Mouse (Mus musculus): ENCODE data around the gene Iqcg. TPM values are rescaled to one million over a fixed set of nuclear protein-coding genes. Genes with fewer than 3 reads are reported as not detected.
A peak's percentile ranks its signal among the peaks of the same experiment; 100 is the strongest.

Iqcg gene
- polyA plus RNA-seq, 1 experiment from 2014 or later = 5.4 TPM

- ATAC-seq (replicated peaks; ENCODE audit: low FRiP score, low read depth) (no peak; the same call in 1 of the 2 replicates), DNase-seq (ENCODE audit: low spot score) (peak; percentile 26)
- H3K4me1 ChIP-seq (replicated peaks; ENCODE audit: insufficient read depth, low read length) = no peaks in the 10 kb centered on the region
- 30% methylated on average over 6 of the region's 6 CpGs for WGBS
- no peak overlapping the region for H3K4me3 ChIP-seq (replicated peaks; ENCODE audit: low read depth, low read length)
- H3K27me3 ChIP-seq (ENCODE audit: insufficient read depth, low read length) = no peaks in the 10 kb centered on the region
- no peaks in the 10 kb centered on the region for H3K36me3 ChIP-seq (ENCODE audit: insufficient read depth, low read length)
- H3K4me2 ChIP-seq (ENCODE audit: low read length) = no peak overlapping the region
- no peak overlapping the region for H3K27ac ChIP-seq
- no peaks in the 10 kb centered on the region for H3K9me3 ChIP-seq (replicated peaks; ENCODE audit: low read length)
- no peak for TF ChIP-seq CTCF (IDR thresholded peaks at IDR 0.05; ENCODE audit: low read depth)
- H3K9ac ChIP-seq (ENCODE audit: low read depth, low read length) = no peak overlapping the region
Measured at GRCm38 (mm10) chr16:33076078-33076477, 20.1 kb upstream of the Iqcg start.

- no peaks in the 10 kb centered on the region for H3K27me3 ChIP-seq (ENCODE audit: insufficient read depth, low read length)
- no peak for TF ChIP-seq CTCF (IDR thresholded peaks at IDR 0.05; ENCODE audit: low read depth)
- ATAC-seq (replicated peaks; ENCODE audit: low FRiP score, low read depth) = no peak
- no peaks in the 10 kb centered on the region for H3K9me3 ChIP-seq (replicated peaks; ENCODE audit: low read length)
- H3K4me1 ChIP-seq (replicated peaks; ENCODE audit: insufficient read depth, low read length) = no peaks in the 10 kb centered on the region
- WGBS = 69% methylated on average over 5 of the region's 5 CpGs
- no peaks in the 10 kb centered on the region for H3K36me3 ChIP-seq (ENCODE audit: insufficient read depth, low read length)
- no peak overlapping the region for H3K9ac ChIP-seq (ENCODE audit: low read depth, low read length)
- no peak overlapping the region for H3K27ac ChIP-seq
- no peak overlapping the region for H3K4me3 ChIP-seq (replicated peaks; ENCODE audit: low read depth, low read length)
- no peak for DNase-seq (ENCODE audit: low spot score)
- no peak overlapping the region for H3K4me2 ChIP-seq (ENCODE audit: low read length)
Measured at GRCm38 (mm10) chr16:33074967-33075366, 18.9 kb upstream of the Iqcg start.

GRCm38 (mm10) chr16:33072871-33073557 is 17.0 kb upstream of the Iqcg start:
- no peak overlapping the region for H3K27ac ChIP-seq
- H3K4me2 ChIP-seq (ENCODE audit: low read length) = no peak overlapping the region
- TF ChIP-seq CTCF (IDR thresholded peaks at IDR 0.05; ENCODE audit: low read depth) = no peak
- H3K9me3 ChIP-seq (replicated peaks; ENCODE audit: low read length) = no peaks in the 10 kb centered on the region
- ATAC-seq (replicated peaks; ENCODE audit: low FRiP score, low read depth) = peak; percentile 69
- no peaks in the 10 kb centered on the region for H3K4me1 ChIP-seq (replicated peaks; ENCODE audit: insufficient read depth, low read length)
- no peaks in the 10 kb centered on the region for H3K27me3 ChIP-seq (ENCODE audit: insufficient read depth, low read length)
- H3K9ac ChIP-seq (ENCODE audit: low read depth, low read length) = no peak overlapping the region
- WGBS = 60% methylated on average over 6 of the region's 6 CpGs
- no peak for DNase-seq (ENCODE audit: low spot score)
- H3K36me3 ChIP-seq (ENCODE audit: insufficient read depth, low read length) = no peaks in the 10 kb centered on the region
- H3K4me3 ChIP-seq (replicated peaks; ENCODE audit: low read depth, low read length) = no peak overlapping the region

- H3K27me3 ChIP-seq (ENCODE audit: insufficient read depth, low read length) = no peaks in the 10 kb centered on the region
- 0 out of 2 replicates have a peak, but pooled peaks cover 3% of the 10 kb centered on the region for H3K36me3 ChIP-seq (ENCODE audit: insufficient read depth, low read length)
- H3K4me3 ChIP-seq (replicated peaks; ENCODE audit: low read depth, low read length) = no peak overlapping the region
- H3K9me3 ChIP-seq (replicated peaks; ENCODE audit: low read length) = no peaks in the 10 kb centered on the region
- H3K4me2 ChIP-seq (ENCODE audit: low read length) = no peak overlapping the region
- no peak overlapping the region for H3K27ac ChIP-seq
- DNase-seq (ENCODE audit: low spot score) (no peak), ATAC-seq (replicated peaks; ENCODE audit: low FRiP score, low read depth) (no peak)
- no peak overlapping the region for H3K9ac ChIP-seq (ENCODE audit: low read depth, low read length)
- TF ChIP-seq CTCF (IDR thresholded peaks at IDR 0.05; ENCODE audit: low read depth) = no peak; the same call in 1 of the 2 replicates
- H3K4me1 ChIP-seq (replicated peaks; ENCODE audit: insufficient read depth, low read length) = no peaks in the 10 kb centered on the region
Measured at GRCm38 (mm10) chr16:33070928-33071327, 14.9 kb upstream of the Iqcg start.

GRCm38 (mm10) chr16:33064636-33065035 is 8.6 kb upstream of the Iqcg start:
- H3K27ac ChIP-seq = no peak overlapping the region
- 76% methylated on average over 9 of the region's 9 CpGs for WGBS
- no peak for ATAC-seq (replicated peaks; ENCODE audit: low FRiP score, low read depth)
- no peaks in the 10 kb centered on the region for H3K9me3 ChIP-seq (replicated peaks; ENCODE audit: low read length)
- peaks cover 10% of the 10 kb centered on the region; the same call in 1 of the 2 replicates for H3K36me3 ChIP-seq (ENCODE audit: insufficient read depth, low read length)
- H3K4me2 ChIP-seq (ENCODE audit: low read length) = no peak overlapping the region
- DNase-seq (ENCODE audit: low spot score) = no peak
- no peaks in the 10 kb centered on the region for H3K27me3 ChIP-seq (ENCODE audit: insufficient read depth, low read length)
- no peak overlapping the region for H3K9ac ChIP-seq (ENCODE audit: low read depth, low read length)
- peak; percentile 28; the same call in 1 of the 2 replicates for TF ChIP-seq CTCF (IDR thresholded peaks at IDR 0.05; ENCODE audit: low read depth)
- peaks cover 4% of the 10 kb centered on the region; the same call in 1 of the 2 replicates for H3K4me1 ChIP-seq (replicated peaks; ENCODE audit: insufficient read depth, low read length)
- no peak overlapping the region for H3K4me3 ChIP-seq (replicated peaks; ENCODE audit: low read depth, low read length)

- H3K4me2 ChIP-seq (ENCODE audit: low read length) = peak overlapping the region; percentile 91
- TF ChIP-seq CTCF (IDR thresholded peaks at IDR 0.05; ENCODE audit: low read depth) = no peak
- peak overlapping the region; percentile 68; the same call in 1 of the 2 replicates for H3K27ac ChIP-seq
- no peak for DNase-seq (ENCODE audit: low spot score)
- H3K4me3 ChIP-seq (replicated peaks; ENCODE audit: low read depth, low read length) = peak overlapping the region; percentile 79
- H3K9me3 ChIP-seq (replicated peaks; ENCODE audit: low read length) = no peaks in the 10 kb centered on the region
- peaks cover 4% of the 10 kb centered on the region for H3K4me1 ChIP-seq (replicated peaks; ENCODE audit: insufficient read depth, low read length)
- H3K36me3 ChIP-seq (ENCODE audit: insufficient read depth, low read length) = peaks cover 24% of the 10 kb centered on the region
- H3K27me3 ChIP-seq (ENCODE audit: insufficient read depth, low read length) = no peaks in the 10 kb centered on the region
- peak overlapping the region; percentile 74 for H3K9ac ChIP-seq (ENCODE audit: low read depth, low read length)
- no peak for ATAC-seq (replicated peaks; ENCODE audit: low FRiP score, low read depth)
- 23% methylated on average over 7 of the region's 7 CpGs for WGBS
Measured at GRCm38 (mm10) chr16:33063267-33063666, 7.2 kb upstream of the Iqcg start.
